Mouse (Mus musculus): ENCODE results near the gene Gm39566.
"Not testable (repeated sequence)": the region's sequence is repeated elsewhere in the genome, so short reads cannot be mapped to it uniquely, and the experiment has no call there.

Gm39566 gene

GRCm38 (mm10) chr11:69815155-69815554 lies at the start of gene Gm39566:
Gm39566 (minus strand) TSS chr11:69815298.
- Histone ChIP-seq H3K27me3 (ENCODE audit: control insufficient read depth, insufficient read depth, low read length, poor library complexity, severe bottlenecking) (no peaks in the 10 kb centered on the region), H3K36me3 (ENCODE audit: control insufficient read depth, insufficient read depth, low read length, poor library complexity, severe bottlenecking) (no peaks in the 10 kb centered on the region)
- DNase-seq (ENCODE audit: low read depth, low spot score): no peak

GRCm38 (mm10) chr11:69864138-69864860 lies 49.2 kb upstream of the Gm39566 start:
- H3K36me3 ChIP-seq (ENCODE audit: control insufficient read depth, insufficient read depth, low read length, poor library complexity, severe bottlenecking): no peaks in the 10 kb centered on the region
- DNase-seq (ENCODE audit: low read depth, low spot score): no peak
- no peaks in the 10 kb centered on the region for H3K27me3 ChIP-seq (ENCODE audit: control insufficient read depth, insufficient read depth, low read length, poor library complexity, severe bottlenecking)

GRCm38 (mm10) chr11:69863729-69864128 lies 48.6 kb upstream of the Gm39566 start:
- not testable (repeated sequence) for H3K27me3 ChIP-seq (ENCODE audit: control insufficient read depth, insufficient read depth, low read length, poor library complexity, severe bottlenecking); DNase-seq (ENCODE audit: low read depth, low spot score); H3K36me3 ChIP-seq (ENCODE audit: control insufficient read depth, insufficient read depth, low read length, poor library complexity, severe bottlenecking)

GRCm38 (mm10) chr11:69858113-69858998 lies 43.3 kb upstream of the Gm39566 start, which contains the start of gene Tnk1:
Tnk1 (minus strand) TSS chr11:69858730.
- DNase-seq (ENCODE audit: low read depth, low spot score): no peak
- Histone ChIP-seq H3K27me3 (ENCODE audit: control insufficient read depth, insufficient read depth, low read length, poor library complexity, severe bottlenecking) (no peaks in the 10 kb centered on the region), H3K36me3 (ENCODE audit: control insufficient read depth, insufficient read depth, low read length, poor library complexity, severe bottlenecking) (no peaks in the 10 kb centered on the region)

GRCm38 (mm10) chr11:69855347-69855746 lies 40.2 kb upstream of the Gm39566 start:
- Histone ChIP-seq H3K27me3 (ENCODE audit: control insufficient read depth, insufficient read depth, low read length, poor library complexity, severe bottlenecking) (no peaks in the 10 kb centered on the region), H3K36me3 (ENCODE audit: control insufficient read depth, insufficient read depth, low read length, poor library complexity, severe bottlenecking) (no peaks in the 10 kb centered on the region)
- peak; percentile 71 for DNase-seq (ENCODE audit: low read depth, low spot score)

- DNase-seq (ENCODE audit: low read depth, low spot score): no peak
- Histone ChIP-seq H3K27me3 (ENCODE audit: control insufficient read depth, insufficient read depth, low read length, poor library complexity, severe bottlenecking) (no peaks in the 10 kb centered on the region), H3K36me3 (ENCODE audit: control insufficient read depth, insufficient read depth, low read length, poor library complexity, severe bottlenecking) (no peaks in the 10 kb centered on the region)
These were observed 39.6 kb upstream of the Gm39566 start for GRCm38 (mm10) chr11:69854680-69855079.

GRCm38 (mm10) chr11:69853994-69854393 lies 38.9 kb upstream of the Gm39566 start:
- H3K36me3 ChIP-seq (ENCODE audit: control insufficient read depth, insufficient read depth, low read length, poor library complexity, severe bottlenecking): no peaks in the 10 kb centered on the region
- no peak for DNase-seq (ENCODE audit: low read depth, low spot score)
- H3K27me3 ChIP-seq (ENCODE audit: control insufficient read depth, insufficient read depth, low read length, poor library complexity, severe bottlenecking): no peaks in the 10 kb centered on the region

GRCm38 (mm10) chr11:69850754-69851153 lies 35.7 kb upstream of the Gm39566 start:
- H3K36me3 ChIP-seq (ENCODE audit: control insufficient read depth, insufficient read depth, low read length, poor library complexity, severe bottlenecking): no peaks in the 10 kb centered on the region
- DNase-seq (ENCODE audit: low read depth, low spot score): no peak
- H3K27me3 ChIP-seq (ENCODE audit: control insufficient read depth, insufficient read depth, low read length, poor library complexity, severe bottlenecking): no peaks in the 10 kb centered on the region

GRCm38 (mm10) chr11:69849884-69850283 lies 34.8 kb upstream of the Gm39566 start:
- no peaks in the 10 kb centered on the region for H3K36me3 ChIP-seq (ENCODE audit: control insufficient read depth, insufficient read depth, low read length, poor library complexity, severe bottlenecking)
- no peak for DNase-seq (ENCODE audit: low read depth, low spot score)

GRCm38 (mm10) chr11:69849128-69849527 lies 34.0 kb upstream of the Gm39566 start:
- no peak for DNase-seq (ENCODE audit: low read depth, low spot score)
- no peaks in the 10 kb centered on the region for H3K27me3 ChIP-seq (ENCODE audit: control insufficient read depth, insufficient read depth, low read length, poor library complexity, severe bottlenecking)
- no peaks in the 10 kb centered on the region for H3K36me3 ChIP-seq (ENCODE audit: control insufficient read depth, insufficient read depth, low read length, poor library complexity, severe bottlenecking)

More at GRCm38 (mm10) chr11:69849884-69850283, 34.8 kb upstream of the Gm39566 start:
- H3K27me3 ChIP-seq (ENCODE audit: control insufficient read depth, insufficient read depth, low read length, poor library complexity, severe bottlenecking): no peaks in the 10 kb centered on the region

GRCm38 (mm10) chr11:69848021-69848420 lies 32.9 kb upstream of the Gm39566 start:
- H3K36me3 ChIP-seq (ENCODE audit: control insufficient read depth, insufficient read depth, low read length, poor library complexity, severe bottlenecking): no peaks in the 10 kb centered on the region
- H3K27me3 ChIP-seq (ENCODE audit: control insufficient read depth, insufficient read depth, low read length, poor library complexity, severe bottlenecking): no peaks in the 10 kb centered on the region
- no peak for DNase-seq (ENCODE audit: low read depth, low spot score)

- no peaks in the 10 kb centered on the region for H3K27me3 ChIP-seq (ENCODE audit: control insufficient read depth, insufficient read depth, low read length, poor library complexity, severe bottlenecking)
- DNase-seq (ENCODE audit: low read depth, low spot score): no peak
- no peaks in the 10 kb centered on the region for H3K36me3 ChIP-seq (ENCODE audit: control insufficient read depth, insufficient read depth, low read length, poor library complexity, severe bottlenecking)
These were observed 31.9 kb upstream of the Gm39566 start for GRCm38 (mm10) chr11:69846738-69847688.

- Histone ChIP-seq H3K36me3 (ENCODE audit: control insufficient read depth, insufficient read depth, low read length, poor library complexity, severe bottlenecking) (no peaks in the 10 kb centered on the region), H3K27me3 (ENCODE audit: control insufficient read depth, insufficient read depth, low read length, poor library complexity, severe bottlenecking) (no peaks in the 10 kb centered on the region)
- DNase-seq (ENCODE audit: low read depth, low spot score): peak; percentile 89
These were observed 31.1 kb upstream of the Gm39566 start, which contains the start of gene Plscr3 for GRCm38 (mm10) chr11:69846198-69846680. Plscr3 (plus strand) TSS chr11:69846376.

- DNase-seq (ENCODE audit: low read depth, low spot score): no peak
- H3K27me3 ChIP-seq (ENCODE audit: control insufficient read depth, insufficient read depth, low read length, poor library complexity, severe bottlenecking): no peaks in the 10 kb centered on the region
These were observed 23.6 kb upstream of the Gm39566 start for GRCm38 (mm10) chr11:69838714-69839104.

More at GRCm38 (mm10) chr11:69838714-69839104, 23.6 kb upstream of the Gm39566 start:
- no peaks in the 10 kb centered on the region for H3K36me3 ChIP-seq (ENCODE audit: control insufficient read depth, insufficient read depth, low read length, poor library complexity, severe bottlenecking)
